Mouse (Mus musculus) cerebellum, adult 9-11 months (tissue): ENCODE measurements around the gene Pcdh15.

ENCODE experiments used
- DNase-seq: peaks from one replicate; pipeline ENCODE4 v3.0.0; 2022

The Pcdh15 gene

DNA sequence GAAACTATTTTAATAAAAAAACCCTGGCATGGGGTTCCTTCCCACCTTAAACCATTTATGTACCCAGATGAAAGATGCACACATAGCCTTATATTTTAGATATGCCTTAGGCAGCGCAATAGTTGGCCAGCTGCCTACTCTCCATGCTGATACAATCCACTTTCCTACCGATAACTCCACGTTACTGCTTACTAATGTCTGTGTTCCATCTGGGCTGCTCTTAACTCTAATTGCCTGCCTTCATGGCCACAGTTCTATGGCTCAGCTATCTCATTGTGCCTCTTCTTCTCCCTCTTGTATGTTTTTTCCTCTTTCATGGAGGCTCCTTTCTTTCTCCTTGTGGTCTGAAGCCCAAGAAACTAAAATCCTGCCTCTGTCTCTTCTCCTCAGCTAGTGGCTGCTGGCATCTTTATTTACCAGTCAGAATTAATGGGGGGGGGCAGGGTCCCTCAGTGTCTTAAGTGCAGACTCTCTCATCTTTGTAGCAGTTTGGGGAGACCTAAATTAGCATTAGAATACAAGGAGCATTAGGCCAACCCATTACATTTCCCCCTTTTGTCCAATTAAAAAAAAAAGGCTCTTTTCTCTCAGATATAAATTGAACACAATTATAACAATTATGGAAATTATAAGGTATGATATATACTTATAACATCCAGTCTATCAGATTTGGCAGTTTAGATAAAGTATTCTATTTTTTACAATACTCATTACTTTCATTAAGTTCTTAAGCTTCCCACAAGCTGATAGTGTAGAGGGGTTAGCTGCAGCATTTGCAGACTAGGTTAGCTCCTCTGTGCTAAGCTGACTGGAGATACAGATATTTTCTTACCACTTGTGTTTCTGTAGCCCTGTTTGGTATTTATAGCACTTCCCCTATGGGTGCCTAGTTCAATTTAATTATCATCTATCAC lies 1240.4 kb downstream of the Pcdh15 start:
- no peak for DNase-seq

DNA sequence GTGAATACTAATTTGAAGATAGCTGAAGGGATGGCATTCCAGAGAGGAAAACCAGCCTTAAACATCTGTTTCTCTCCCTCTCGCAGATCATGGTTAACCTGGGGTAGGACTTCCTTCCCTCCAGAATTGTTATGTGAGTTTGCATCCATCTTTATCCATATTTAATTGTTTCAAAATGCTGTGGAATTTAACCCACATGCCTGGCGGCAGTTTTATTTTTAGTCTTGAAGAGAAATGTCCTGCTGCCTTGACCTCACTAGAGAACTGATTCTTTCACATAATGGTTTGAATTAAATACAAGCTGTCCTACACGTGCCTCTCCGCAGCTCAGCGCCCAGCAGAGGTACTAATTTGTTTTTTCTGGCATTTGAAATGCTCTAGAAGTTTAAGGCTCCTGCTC lies 1260.4 kb downstream of the Pcdh15 start:
- DNase-seq = no peak

DNA sequence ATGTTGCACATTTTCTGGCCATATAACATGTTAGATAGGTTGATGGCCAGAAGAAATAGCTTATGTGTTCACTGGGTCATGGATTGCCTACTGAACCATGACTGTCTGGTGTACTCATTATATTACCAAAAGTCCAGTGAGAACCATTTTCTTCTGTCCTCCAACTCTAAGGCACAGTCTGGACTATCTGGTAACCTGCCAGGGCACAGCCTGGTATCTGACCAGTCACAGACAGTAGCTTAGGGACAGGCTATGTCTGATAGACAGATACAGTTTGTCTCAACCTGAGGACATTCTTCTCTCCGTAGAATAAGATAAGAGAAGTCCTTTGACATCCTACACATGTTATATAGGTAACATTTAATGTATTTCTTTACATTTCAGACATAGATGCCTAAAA lies 1279.6 kb downstream of the Pcdh15 start:
- no peak for DNase-seq

DNA sequence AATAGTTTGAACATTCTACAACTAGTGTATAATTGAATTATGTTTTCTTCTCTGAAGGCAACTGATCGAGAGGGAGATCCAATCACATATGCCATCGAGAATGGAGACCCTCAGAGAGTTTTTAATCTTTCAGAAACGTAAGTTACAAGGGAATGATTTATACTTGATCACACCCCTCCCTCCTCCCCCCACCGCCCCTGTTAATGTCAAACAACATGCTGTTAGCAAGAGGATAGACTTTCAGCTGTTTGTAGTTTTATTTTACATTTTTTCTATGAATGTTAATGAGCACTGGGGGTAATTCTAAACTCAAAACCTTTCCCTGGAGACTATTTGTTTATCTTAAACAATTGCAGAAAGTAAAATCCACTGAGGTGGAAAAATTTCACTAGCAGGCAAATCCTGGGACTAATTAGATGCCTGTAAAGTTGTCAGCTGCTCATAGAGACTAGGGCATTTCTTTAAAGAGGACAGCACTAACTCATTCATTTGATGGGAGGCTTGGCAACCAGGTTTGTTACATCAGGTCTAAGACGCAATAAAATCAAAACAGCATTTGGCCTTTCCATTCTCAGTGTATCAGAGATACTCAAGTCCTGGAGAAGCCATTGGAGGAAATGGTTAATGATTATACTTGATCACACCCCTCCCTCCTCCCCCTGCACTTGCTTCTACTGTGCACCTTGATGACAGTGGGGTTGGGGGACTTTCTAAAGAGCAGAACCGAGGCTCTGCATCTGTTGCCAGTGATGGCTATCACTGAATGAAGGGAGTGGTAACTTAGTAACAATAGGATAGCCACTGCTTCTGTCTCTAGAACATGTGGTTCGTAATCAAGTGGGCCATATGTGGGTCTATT lies 1280.4 kb downstream of the Pcdh15 start:
- DNase-seq = no peak

DNA sequence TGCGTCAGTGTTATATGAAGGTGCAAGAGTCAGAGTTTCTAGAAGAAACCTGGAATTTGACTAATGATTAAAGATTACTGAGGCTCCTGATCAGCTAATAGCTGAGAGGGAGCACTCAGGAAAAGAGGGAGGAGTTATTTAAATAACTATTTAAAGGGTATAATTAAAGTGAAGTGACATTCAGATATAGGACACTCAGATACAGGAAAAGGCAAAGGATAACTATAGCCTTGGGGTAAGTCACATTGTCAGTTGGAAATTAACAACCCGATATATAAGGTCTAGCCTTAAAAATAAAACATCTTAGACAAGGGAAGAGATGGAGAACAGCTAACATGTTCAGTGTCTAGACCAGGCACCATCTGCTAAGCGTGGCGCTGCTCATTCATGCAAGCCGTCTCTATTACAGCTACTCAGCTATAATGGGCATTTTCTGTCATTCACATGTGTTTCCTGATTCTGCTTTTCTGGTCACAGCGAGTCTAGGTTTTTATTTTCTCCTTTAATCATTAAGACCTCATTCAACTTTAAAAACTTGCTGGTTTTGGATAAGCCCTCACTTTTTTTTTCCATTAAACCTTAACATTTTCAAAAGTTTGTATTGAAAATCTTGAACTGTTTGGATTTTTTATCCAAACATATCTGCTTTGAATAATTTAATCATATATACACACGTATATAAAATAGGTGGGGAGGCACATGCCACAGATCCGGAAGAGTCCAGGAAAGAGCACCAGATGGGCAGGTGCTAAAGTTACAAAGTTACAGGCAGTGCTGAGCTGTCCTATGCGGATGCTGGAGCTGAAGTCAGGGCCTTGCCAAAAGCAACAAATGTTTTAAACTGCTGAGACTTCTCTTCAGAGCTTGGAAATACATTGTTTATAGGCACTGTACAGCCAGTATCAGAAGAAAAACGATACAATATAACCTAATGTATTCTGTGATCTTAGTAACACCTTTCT lies 1288.7 kb downstream of the Pcdh15 start:
- DNase-seq = no peak

DNA sequence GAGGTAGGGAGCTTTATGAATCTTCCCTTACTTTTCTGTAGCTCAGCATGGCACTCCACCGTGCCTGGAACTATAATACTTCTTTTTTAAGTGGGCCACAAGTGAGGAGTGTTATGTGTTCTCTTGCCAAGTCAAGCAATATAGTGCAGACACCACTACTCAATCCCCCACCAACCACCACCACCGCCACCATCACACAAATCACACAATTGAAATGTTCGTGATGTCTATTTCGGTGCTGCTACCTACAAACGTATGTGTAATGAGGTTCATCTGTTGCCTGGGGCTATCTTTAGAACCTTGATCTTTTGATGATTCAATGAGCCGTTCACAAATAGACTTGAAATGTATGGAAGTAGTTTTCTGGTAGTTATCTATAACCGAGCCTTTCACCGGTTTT lies 1304.0 kb downstream of the Pcdh15 start:
- no peak for DNase-seq

DNA sequence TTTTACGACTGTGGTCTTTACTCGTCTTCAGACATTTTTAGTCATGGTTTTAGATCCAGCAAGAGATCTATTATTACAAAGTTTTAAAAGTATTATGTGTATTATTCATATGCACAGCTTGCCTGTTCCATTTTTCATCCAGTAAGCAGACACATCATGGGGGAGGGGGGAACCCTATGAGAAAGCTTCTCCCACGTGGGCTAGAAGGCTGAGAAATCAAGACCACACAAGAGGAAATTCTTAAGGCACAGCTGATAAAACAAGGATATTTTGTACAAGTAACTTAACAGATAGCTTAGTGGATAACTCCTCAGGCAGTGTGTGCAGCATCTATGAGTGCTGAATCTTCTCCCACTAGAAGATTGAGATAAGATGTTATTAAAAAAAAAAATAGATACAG lies 1314.9 kb downstream of the Pcdh15 start:
- DNase-seq = no peak

DNA sequence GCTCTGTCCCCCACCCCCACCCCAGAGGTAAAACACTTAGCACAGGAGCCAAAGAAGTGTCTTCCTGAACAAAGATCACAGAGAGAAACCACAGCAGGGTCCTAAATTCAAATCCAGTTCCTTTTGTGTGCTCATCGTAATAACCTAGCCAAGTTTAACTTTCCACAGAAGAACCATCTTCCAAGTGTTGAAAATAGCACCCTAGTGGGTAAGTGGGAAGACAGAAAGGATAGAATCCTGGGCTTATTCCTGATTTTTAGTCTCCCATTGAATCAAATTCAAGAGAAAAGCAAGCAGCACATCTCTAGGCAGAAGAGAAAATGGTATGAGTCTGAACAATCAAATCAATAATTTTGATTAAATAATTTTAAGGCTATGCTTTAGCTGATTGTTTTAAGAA lies 1315.8 kb downstream of the Pcdh15 start:
- DNase-seq = no peak

DNA sequence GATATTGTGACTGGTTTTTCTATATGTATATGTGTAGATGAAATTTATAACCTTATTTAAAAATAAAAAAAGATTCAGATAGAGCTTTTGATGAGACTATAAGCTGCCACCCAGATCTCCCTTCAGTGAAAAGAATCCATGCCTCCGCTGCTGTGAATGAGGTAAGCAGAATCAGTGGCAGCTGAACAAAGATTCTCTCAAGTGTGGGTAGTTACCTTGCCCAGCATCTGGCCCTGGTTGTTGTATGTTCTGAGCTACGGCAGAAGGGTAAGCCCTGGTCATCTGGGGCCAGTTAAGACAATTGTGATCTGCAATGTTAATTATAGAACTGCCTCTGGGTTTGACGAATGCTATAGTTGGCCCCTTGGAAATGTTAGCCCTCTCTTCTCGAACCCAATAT lies 1316.2 kb downstream of the Pcdh15 start:
- DNase-seq = no peak

DNA sequence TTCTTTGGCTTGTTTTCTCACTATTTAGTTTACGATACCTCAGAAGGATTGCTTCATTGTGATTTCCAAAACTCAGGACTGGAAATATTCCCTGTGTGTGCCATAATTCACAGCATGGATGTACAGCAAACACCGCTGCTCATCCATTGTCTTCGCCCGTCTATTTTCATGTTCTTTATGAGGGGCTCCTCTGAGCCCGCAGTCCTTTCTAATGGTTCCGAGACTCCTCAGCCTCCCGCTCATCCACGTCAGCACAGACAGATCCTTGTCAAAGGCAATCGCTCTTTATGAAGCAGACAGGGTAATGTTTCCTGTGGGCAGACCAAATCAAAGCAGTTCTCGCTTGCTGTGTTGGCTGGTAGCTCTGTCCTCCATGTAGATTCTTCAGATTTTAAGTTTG lies 1316.8 kb downstream of the Pcdh15 start:
- no peak for DNase-seq

DNA sequence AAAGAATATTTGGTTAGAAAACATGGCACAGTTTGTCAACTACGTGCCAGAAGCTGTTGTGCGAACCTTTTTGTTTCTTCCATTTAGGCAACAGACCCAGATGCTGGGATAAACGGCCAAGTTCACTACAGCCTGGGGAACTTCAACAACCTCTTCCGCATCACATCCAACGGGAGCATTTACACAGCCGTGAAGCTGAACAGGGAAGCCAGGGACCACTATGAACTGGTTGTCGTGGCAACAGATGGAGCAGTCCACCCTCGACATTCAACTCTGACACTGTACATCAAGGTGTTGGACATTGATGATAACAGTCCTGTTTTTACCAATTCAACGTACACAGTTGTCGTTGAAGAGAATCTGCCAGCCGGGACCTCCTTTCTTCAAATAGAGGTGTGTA lies 1350.9 kb downstream of the Pcdh15 start:
- no peak for DNase-seq

DNA sequence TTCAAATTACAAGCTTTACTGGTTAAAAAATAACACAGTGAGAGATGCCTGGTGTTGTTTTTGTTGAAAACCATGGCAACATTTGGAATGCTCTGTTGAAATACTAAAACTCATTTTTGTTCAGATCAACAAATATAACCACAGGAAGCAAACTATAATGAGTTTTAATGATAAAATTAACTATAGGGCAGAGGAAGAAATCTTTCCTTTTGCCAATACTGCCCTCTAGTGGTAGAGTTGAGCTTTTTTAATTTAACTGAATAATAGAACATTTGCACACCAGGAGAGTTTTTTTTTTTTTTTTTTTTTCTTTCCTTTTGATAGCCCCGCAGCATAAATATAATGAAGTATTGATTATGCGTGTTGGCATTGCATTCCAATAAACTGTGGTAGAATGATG lies 1364.8 kb downstream of the Pcdh15 start:
- DNase-seq = no peak

DNA sequence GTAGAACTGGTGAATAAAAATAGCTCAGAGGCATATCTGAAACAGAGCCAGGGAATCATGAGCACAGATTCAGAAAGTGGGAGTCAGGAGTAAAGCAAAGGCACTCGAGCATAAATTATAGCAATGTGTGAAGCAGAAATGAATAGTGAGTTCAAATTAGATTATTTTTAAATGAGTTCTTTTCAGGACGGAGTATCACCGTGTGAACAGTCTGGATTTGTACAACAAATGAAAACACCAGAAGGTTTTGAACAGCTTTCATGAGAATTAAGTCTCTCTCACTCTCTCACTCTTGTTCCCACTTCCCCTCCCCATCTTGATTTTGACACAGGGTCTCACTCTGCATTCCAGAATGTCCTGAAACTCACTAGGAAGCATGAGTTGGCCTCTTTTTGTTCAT lies 1381.6 kb downstream of the Pcdh15 start:
- no peak for DNase-seq

DNA sequence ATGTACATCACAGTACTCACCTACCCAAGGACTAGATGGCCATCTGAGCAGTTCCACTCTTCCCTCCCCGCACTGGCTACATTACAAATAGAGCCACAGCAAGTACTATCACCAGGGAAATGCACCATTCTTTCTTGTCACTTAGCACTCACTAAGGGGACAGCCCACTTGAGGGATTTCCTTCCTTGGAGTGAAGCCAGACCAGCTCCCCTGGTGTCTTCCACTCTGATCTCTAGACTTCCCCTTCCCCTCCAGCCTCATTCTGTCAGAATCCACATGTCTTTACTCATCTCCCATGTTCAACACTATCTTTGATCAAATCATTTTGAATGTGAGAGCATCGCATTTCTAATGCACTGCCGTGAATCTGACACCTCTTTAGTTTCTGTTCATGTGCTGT lies 1413.2 kb downstream of the Pcdh15 start:
- no peak for DNase-seq

DNA sequence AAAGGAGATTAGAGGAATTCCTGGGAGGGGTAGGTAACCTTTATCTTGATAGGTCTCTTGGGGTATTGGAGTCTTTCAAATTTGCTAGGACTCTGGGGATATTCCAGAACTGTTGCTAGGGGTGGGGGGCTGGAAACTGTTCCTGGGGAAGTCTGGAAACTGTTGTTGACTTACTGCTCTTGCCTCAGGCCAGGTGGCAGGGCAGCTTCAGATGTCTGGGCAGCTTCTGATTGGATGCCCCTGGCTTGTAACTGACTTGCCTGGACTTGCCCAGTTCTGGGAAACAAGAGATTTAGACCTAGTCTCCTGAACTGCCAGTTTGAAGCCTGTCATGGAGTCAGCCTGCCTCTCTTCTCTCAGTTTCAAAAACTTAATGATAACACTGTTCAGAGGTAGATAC lies 1414.6 kb downstream of the Pcdh15 start:
- no peak for DNase-seq

DNA sequence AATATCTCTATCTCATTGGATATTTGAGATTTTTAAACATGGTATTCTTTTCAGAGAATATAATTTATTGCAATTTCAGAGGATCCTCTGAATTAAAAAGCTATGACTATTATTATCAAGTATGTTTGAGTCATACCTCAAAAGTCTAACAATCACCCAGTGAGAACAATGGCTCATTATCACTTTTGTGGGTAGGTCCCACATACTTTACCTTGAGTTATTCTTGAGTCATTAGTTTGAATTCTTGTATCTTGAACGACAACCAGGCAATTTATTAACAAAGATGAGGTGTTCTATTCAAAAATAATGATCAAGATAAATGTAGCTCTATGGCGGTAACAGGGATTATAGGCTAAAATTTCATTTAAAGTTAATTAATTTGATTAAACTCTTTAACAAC lies 1439.2 kb downstream of the Pcdh15 start:
- DNase-seq = no peak

DNA sequence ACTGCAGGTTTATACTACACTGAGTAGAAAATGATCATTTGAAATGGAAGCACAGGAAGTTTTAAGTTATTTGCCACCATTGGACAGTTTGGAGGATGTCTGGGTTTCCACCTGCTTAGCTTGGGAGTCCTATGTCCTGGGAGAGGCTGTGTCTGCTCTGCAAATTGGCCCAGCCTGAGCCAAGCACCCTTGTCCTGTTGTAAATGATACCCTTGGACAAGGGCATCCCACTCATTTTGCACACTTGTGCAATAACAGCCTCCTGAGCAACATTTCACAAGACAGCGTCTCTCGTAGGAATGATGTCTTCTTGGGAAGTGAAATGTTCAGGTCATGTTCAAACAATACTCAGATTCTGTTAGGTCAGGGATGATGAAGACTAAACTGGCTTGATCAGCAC lies 1456.2 kb downstream of the Pcdh15 start:
- no peak for DNase-seq

DNA sequence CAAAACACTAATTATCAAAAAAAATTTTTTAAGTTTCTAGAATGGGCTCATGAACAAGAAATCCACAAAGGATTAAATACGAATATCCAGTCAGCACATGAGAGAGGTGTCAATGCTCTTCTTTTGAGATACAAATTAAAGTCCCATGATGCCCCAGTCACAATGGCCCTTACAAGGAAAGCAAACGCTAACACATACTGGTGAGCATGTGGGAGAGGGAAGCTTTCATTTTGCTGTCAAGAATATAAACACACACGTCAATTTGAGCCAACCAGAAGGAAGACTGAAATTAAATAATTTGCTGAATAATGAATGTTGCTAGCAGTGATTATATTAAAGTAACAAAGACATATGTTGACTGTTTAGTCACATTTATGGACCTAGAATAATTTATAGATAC lies 1470.5 kb downstream of the Pcdh15 start:
- no peak for DNase-seq

DNA sequence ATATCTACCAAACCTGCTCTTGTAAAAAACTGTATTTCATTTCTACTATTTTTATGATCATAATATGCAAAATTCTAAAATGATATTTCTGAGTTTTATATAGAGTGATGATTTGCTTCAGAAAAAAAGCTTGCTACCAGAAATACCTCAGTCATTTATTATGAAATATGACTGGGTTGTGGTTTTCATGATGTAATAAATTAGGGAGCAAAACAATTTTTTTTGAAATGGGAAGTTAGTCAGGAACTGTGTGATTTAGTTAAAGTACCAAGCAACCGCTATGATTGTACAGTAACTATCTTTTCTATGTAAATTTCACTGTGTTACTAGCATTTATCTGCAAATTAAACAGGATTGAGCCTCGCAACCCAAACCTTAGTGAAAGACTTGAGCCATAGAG lies 1480.8 kb downstream of the Pcdh15 start:
- no peak for DNase-seq

DNA sequence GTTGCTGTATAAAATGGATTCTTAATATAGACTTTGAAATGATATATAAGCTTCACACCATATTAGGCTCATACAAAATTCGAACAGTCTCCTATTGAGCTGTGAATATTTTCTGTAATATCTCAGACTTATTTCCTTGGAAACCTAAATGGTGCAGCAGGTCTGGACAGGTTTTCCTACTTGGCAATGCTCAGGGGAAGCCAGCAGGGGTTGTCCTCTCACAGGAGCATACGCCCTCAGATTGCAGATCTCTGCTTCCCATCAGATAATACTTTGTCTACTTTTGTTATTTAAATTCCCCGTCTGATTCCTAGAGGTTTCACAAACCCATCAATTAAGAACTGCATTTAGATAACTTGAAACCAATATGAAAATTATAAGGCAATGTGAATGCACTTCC lies 1492.7 kb downstream of the Pcdh15 start:
- peak; percentile 12 for DNase-seq

DNA sequence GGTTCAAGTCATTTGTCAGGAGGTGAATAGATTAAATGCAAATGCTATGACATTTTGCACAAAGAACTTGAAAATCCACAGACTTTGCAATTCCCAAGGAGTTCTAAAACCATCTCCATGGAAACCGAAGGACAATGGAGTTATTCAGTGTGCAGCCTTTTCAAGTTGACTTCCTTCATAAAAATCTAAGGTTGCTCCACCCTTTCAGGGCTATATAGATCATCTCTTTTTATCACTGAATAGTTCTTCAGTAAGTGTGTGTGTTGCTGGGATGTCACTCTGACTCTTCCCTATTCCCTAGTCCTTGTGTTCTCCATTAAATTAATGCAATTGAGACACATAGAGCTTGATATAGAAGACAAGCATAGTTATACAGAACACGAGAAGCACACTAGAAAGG lies 1508.5 kb downstream of the Pcdh15 start:
- DNase-seq = no peak

DNA sequence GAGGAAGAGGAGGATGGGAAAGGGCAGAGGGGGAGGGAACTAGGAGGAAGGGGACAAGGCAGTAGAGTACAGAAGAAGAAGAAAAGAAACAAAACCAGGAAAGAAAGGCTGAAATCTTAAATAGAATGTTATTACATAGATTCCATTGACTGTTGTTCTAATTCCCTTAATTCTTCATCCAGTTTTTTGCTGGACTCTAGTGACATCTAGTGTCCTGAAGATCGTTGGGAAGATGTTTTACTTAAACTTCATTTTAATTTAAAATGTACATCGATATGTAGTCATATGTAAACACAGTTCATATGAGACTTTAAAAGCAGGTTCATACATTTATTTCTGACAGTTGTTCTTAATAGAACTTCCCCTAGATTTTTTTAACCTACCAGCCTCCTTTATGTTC lies 1522.7 kb downstream of the Pcdh15 start:
- no peak for DNase-seq

DNA sequence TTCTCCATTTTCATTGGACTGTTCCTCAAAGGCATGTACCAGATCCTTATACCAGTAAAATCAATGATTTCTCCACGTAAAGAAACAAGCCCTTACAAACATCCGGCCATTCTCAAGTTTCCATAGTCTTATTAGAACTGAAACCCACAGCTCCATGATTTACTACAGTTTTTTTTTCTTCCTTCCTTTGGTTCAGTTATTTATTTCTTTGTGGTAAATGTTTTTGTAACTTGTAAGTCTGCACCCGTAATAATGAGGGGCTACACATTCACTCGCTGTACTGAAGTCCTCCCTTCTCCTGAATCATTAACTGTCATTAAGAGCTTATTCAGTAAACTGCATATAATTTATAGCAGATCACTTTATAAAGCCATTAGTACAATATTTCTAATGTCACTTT lies 1526.6 kb downstream of the Pcdh15 start:
- no peak for DNase-seq
